Comparison of ENCODE assay signal across 8 mouse cellular contexts in genomic region chr11:75172151-75173094, GRCm38 (mm10). TPM values are rescaled to one million over a fixed set of nuclear protein-coding genes. Genes with fewer than 3 reads are reported as not detected.
DNase-seq lines count a peak whose midpoint lies in the region; ATAC-seq and TF ChIP-seq lines count a peak whose summit lies in the region.

No protein-coding gene starts in this region.

- no peak for TF ChIP-seq POLR2A in heart, adult 2 months (IDR thresholded peaks at IDR 0.05; ENCODE audit: insufficient read depth, low read depth, low read length)
- TF ChIP-seq POLR2A in limb, embryonic 14.5 days (IDR thresholded peaks at IDR 0.05; ENCODE audit: borderline replicate concordance, extremely low read depth, insufficient read depth, insufficient read length), result no peak
- TF ChIP-seq POLR2A in olfactory bulb, adult 2 months (IDR thresholded peaks at IDR 0.05; ENCODE audit: insufficient read depth, low read depth, low read length), result peak; percentile 75

- peak in 1 of 2 experiments; percentile 35 for DNase-seq in heart, adult 2 months
- DNase-seq in heart, postnatal 36 days, result no peak
- peak; percentile 71 for DNase-seq in cerebellum, adult 11-12 months
- peak; percentile 23 for DNase-seq in limb, embryonic 14.5 days (ENCODE audit: low spot score)
- no peak for DNase-seq in urinary bladder, adult 18-20 months (ENCODE audit: low spot score in 2 of 2)

- H3K4me3 ChIP-seq in heart, adult 2 months, result peak overlapping the region; percentile 68
- peak overlapping the region; percentile 85 for H3K4me3 ChIP-seq in E14TG2a.4 (replicated peaks; ENCODE audit: low read length)
- peak overlapping the region; percentile 56 to 66 for H3K4me3 ChIP-seq in heart, embryonic 14.5 days (ENCODE audit: control insufficient read depth in 1 of 2, insufficient read depth in 1 of 2, low read depth in 1 of 2, low read length in 2 of 2)
- peak overlapping the region; percentile 64 for H3K4me3 ChIP-seq in limb, embryonic 14.5 days (replicated peaks; ENCODE audit: low read length)
- H3K4me3 ChIP-seq in olfactory bulb, adult 2 months (ENCODE audit: insufficient read depth, low read depth, low read length), result peak overlapping the region; percentile 67

- H3K9me3 ChIP-seq in E14TG2a.4 (ENCODE audit: low read length), result no peaks in the 10 kb centered on the region
- no peaks in the 10 kb centered on the region for H3K9me3 ChIP-seq in heart, embryonic 14.5 days (ENCODE audit: control insufficient read depth, low read length)
- H3K9me3 ChIP-seq in limb, embryonic 14.5 days (ENCODE audit: control insufficient read depth, low read length), result no peaks in the 10 kb centered on the region

- WGBS in heart, adult 2 months, result 1% methylated on average over 74 of the region's 75 CpGs
- under 1% methylated on average over 72 of the region's 75 CpGs for WGBS in heart, embryonic 14.5 days
- WGBS in limb, embryonic 14.5 days, result 2% methylated on average over 59 of the region's 75 CpGs
- under 1% methylated on average over 73 of the region's 75 CpGs for WGBS in olfactory bulb, adult 2 months

- H3K4me2 ChIP-seq in heart, embryonic 14.5 days (ENCODE audit: low read length), result peak overlapping the region; percentile 93
- peak overlapping the region; percentile 89 for H3K4me2 ChIP-seq in limb, embryonic 14.5 days (replicated peaks; ENCODE audit: low read depth, low read length, severe bottlenecking)

- TF ChIP-seq EP300 in heart, adult 2 months (IDR thresholded peaks at IDR 0.05; ENCODE audit: insufficient read depth, low read depth, low read length), result no peak

- TF ChIP-seq CTCF in heart, adult 2 months (IDR thresholded peaks at IDR 0.05), result no peak
- no peak for TF ChIP-seq CTCF in E14TG2a.4 (conservative IDR thresholded peaks at IDR 0.05; ENCODE audit: low read length)
- no peak for TF ChIP-seq CTCF in olfactory bulb, adult 2 months (IDR thresholded peaks at IDR 0.05; ENCODE audit: insufficient read depth, low read depth, low read length)

- H3K9ac ChIP-seq in heart, adult 2 months (ENCODE audit: low read depth, low read length), result peak overlapping the region; percentile 46
- H3K9ac ChIP-seq in heart, embryonic 14.5 days (ENCODE audit: low read length), result peak overlapping the region; percentile 27
- peak overlapping the region; percentile 14 for H3K9ac ChIP-seq in limb, embryonic 14.5 days (ENCODE audit: low read depth, low read length, severe bottlenecking)

- no peak for ATAC-seq in heart, embryonic 14.5 days (ENCODE audit: insufficient number of reproducible peaks, insufficient read depth, low FRiP score, low read depth)
- no peak for ATAC-seq in limb, embryonic 14.5 days (ENCODE audit: low FRiP score, low read depth)

- H3K4me1 ChIP-seq in heart, adult 2 months (ENCODE audit: control insufficient read depth, insufficient read depth, low read length), result peaks cover 7% of the 10 kb centered on the region; the same call in 1 of the 2 replicates
- peaks cover 51% of the 10 kb centered on the region for H3K4me1 ChIP-seq in E14TG2a.4 (replicated peaks; ENCODE audit: low read depth, low read length)
- peaks cover 8 to 47% of the 10 kb centered on the region in 2 experiments; a peak in 3 of 4 replicates for H3K4me1 ChIP-seq in heart, embryonic 14.5 days (ENCODE audit: control insufficient read depth in 2 of 2, insufficient read depth in 2 of 2, low read length in 2 of 2)
- H3K4me1 ChIP-seq in limb, embryonic 14.5 days (ENCODE audit: control insufficient read depth, insufficient read depth, low read length), result peaks cover 27% of the 10 kb centered on the region
- H3K4me1 ChIP-seq in olfactory bulb, adult 2 months (ENCODE audit: control insufficient read depth, insufficient read depth, low read length), result peaks cover 26% of the 10 kb centered on the region

- intact Hi-C loops in heart, adult 2 months (cut with DNase I), result no loop called here
- intact Hi-C loops in heart, postnatal 36 days (cut with DNase I), result no loop called here

- H3K79me2 ChIP-seq in heart, adult 2 months (replicated peaks; ENCODE audit: control insufficient read depth, insufficient read depth, low read length), result no peaks in the 10 kb centered on the region

- H3K27ac ChIP-seq in heart, adult 2 months, result no peak overlapping the region
- H3K27ac ChIP-seq in heart, embryonic 14.5 days (replicated peaks in 1 of 2; ENCODE audit: control insufficient read depth in 1 of 2, insufficient read depth in 1 of 2, low read depth in 2 of 2, low read length in 2 of 2), result no peak overlapping the region
- no peak overlapping the region for H3K27ac ChIP-seq in limb, embryonic 14.5 days (replicated peaks; ENCODE audit: low read depth, low read length)
- H3K27ac ChIP-seq in olfactory bulb, adult 2 months (ENCODE audit: insufficient read depth, low read depth, low read length), result peak overlapping the region; percentile 69; the same call in 1 of the 2 replicates

- no peaks in the 10 kb centered on the region for H3K27me3 ChIP-seq in heart, adult 2 months (ENCODE audit: control insufficient read depth, insufficient read depth, low read length)
- peaks cover 76% of the 10 kb centered on the region for H3K27me3 ChIP-seq in E14TG2a.4 (ENCODE audit: insufficient read depth, low read length)
- peaks cover 48% of the 10 kb centered on the region for H3K27me3 ChIP-seq in heart, embryonic 14.5 days (ENCODE audit: control insufficient read depth, insufficient read depth, low read length)
- peaks cover 61% of the 10 kb centered on the region for H3K27me3 ChIP-seq in limb, embryonic 14.5 days (ENCODE audit: control insufficient read depth, insufficient read depth, low read length)

- H3K36me3 ChIP-seq in heart, adult 2 months (ENCODE audit: control insufficient read depth, insufficient read depth, low read length), result no peaks in the 10 kb centered on the region
- H3K36me3 ChIP-seq in E14TG2a.4 (ENCODE audit: insufficient read depth, low read length), result peaks cover 20% of the 10 kb centered on the region
- H3K36me3 ChIP-seq in heart, embryonic 14.5 days (ENCODE audit: control insufficient read depth, insufficient read depth, low read length), result peaks cover 17% of the 10 kb centered on the region
- H3K36me3 ChIP-seq in limb, embryonic 14.5 days (ENCODE audit: control insufficient read depth, insufficient read depth, low read length), result peaks cover 8% of the 10 kb centered on the region

RNA-seq across cellular contexts. Expression of gene Hic1, which starts 3.1 kb away (rescaled TPM):
- 10 to 100 TPM; 12.6 to 13.6 TPM for total RNA-seq in heart, adult 2 months (2021)
- polyA plus RNA-seq in heart, adult 2 months (2012; rRNA removed), result 15.5 and 19.6 TPM in 2 replicates
- total RNA-seq in heart, postnatal 36 days (2021), result 10 to 100 TPM; 14.8 to 22.8 TPM
- 6.4 and 6.8 TPM in 2 replicates for polyA plus RNA-seq in heart, embryonic 14.5 days (2014; fragmentation: Nextera tagmentation; extraction: Ambion mirVana)
- polyA plus RNA-seq in limb, embryonic 14.5 days (2012; rRNA removed), result 90.8 and 125 TPM in 2 replicates
- polyA plus RNA-seq in limb, embryonic 14.5 days (2014; fragmentation: Nextera tagmentation; extraction: Ambion mirVana), result 21.4 and 24.6 TPM in 2 replicates
- polyA plus RNA-seq in olfactory bulb, adult 2 months (2012; ENCODE audit: insufficient read depth, insufficient read length, low replicate concordance, missing spikeins), result not detected in 2 replicates

RNA-seq across cellular contexts. Expression of gene Ovca2, which starts 6.2 kb away (rescaled TPM):
- total RNA-seq in heart, adult 2 months (2021), result 1 to 10 TPM; 5.7 to 6.1 TPM
- 11.1 and 16.7 TPM in 2 replicates for polyA plus RNA-seq in heart, adult 2 months (2012; rRNA removed)
- total RNA-seq in heart, postnatal 36 days (2021), result 1 to 10 TPM; 5.3 to 7.2 TPM
- polyA plus RNA-seq in heart, embryonic 14.5 days (2014; fragmentation: Nextera tagmentation; extraction: Ambion mirVana), result 19.4 and 19.7 TPM in 2 replicates
- polyA plus RNA-seq in limb, embryonic 14.5 days (2012; rRNA removed), result 22.5 and 25.0 TPM in 2 replicates
- polyA plus RNA-seq in limb, embryonic 14.5 days (2014; fragmentation: Nextera tagmentation; extraction: Ambion mirVana), result 29.8 and 30.3 TPM in 2 replicates
- polyA plus RNA-seq in olfactory bulb, adult 2 months (2012; ENCODE audit: insufficient read depth, insufficient read length, low replicate concordance, missing spikeins), result not detected in 2 replicates

RNA-seq across cellular contexts. Expression of gene Dph1, which starts 18.6 kb away (rescaled TPM):
- 10 to 100 TPM in 1 of 2 experiments, 1 to 10 TPM in 1; 8.5 to 11.6 TPM for total RNA-seq in heart, adult 2 months (2021)
- 21.7 and 32.9 TPM in 2 replicates for polyA plus RNA-seq in heart, adult 2 months (2012; rRNA removed)
- total RNA-seq in heart, postnatal 36 days (2021), result 1 to 10 TPM; 9.0 to 9.7 TPM
- polyA plus RNA-seq in heart, embryonic 14.5 days (2014; fragmentation: Nextera tagmentation; extraction: Ambion mirVana), result 23.1 and 23.7 TPM in 2 replicates
- polyA plus RNA-seq in limb, embryonic 14.5 days (2012; rRNA removed), result 30.0 and 46.6 TPM in 2 replicates
- polyA plus RNA-seq in limb, embryonic 14.5 days (2014; fragmentation: Nextera tagmentation; extraction: Ambion mirVana), result 23.1 and 25.5 TPM in 2 replicates
- not detected in 2 replicates for polyA plus RNA-seq in olfactory bulb, adult 2 months (2012; ENCODE audit: insufficient read depth, insufficient read length, low replicate concordance, missing spikeins)

RNA-seq across cellular contexts. Expression of gene Rtn4rl1, which starts 21.2 kb away (rescaled TPM):
- total RNA-seq in heart, adult 2 months (2021), result 1 to 10 TPM; 8.4 to 9.4 TPM
- polyA plus RNA-seq in heart, adult 2 months (2012; rRNA removed), result 7.5 and 10.4 TPM in 2 replicates
- total RNA-seq in heart, postnatal 36 days (2021), result 10 to 100 TPM in 1 of 2 experiments, 1 to 10 TPM in 1; 6.0 to 10.0 TPM
- 17.0 and 17.3 TPM in 2 replicates for polyA plus RNA-seq in heart, embryonic 14.5 days (2014; fragmentation: Nextera tagmentation; extraction: Ambion mirVana)
- polyA plus RNA-seq in limb, embryonic 14.5 days (2012; rRNA removed), result 3.4 and 3.9 TPM in 2 replicates
- 4.4 and 5.3 TPM in 2 replicates for polyA plus RNA-seq in limb, embryonic 14.5 days (2014; fragmentation: Nextera tagmentation; extraction: Ambion mirVana)
- not detected in 2 replicates for polyA plus RNA-seq in olfactory bulb, adult 2 months (2012; ENCODE audit: insufficient read depth, insufficient read length, low replicate concordance, missing spikeins)

Comparison
In these comparisons a context has a peak if more than half of its experiments do, and no peak if none do; other contexts are left out.
1. DNase-seq: peak in cerebellum, adult 11-12 months (single experiment) and limb, embryonic 14.5 days (single experiment); none in heart, postnatal 36 days (0 of 2) and urinary bladder, adult 18-20 months (0 of 2).
2. RNA of gene Ovca2, which starts 6.2 kb away (polyA plus RNA-seq): 22.5 to 30.3 TPM in limb, embryonic 14.5 days, 19.4 to 19.7 TPM in heart, embryonic 14.5 days and 11.1 to 16.7 TPM in heart, adult 2 months; not detected in olfactory bulb, adult 2 months; every median in the first group is over 10 times any median in the second.
3. RNA of gene Dph1, which starts 18.6 kb away (polyA plus RNA-seq): 23.1 to 46.6 TPM in limb, embryonic 14.5 days, 23.1 to 23.7 TPM in heart, embryonic 14.5 days and 21.7 to 32.9 TPM in heart, adult 2 months; not detected in olfactory bulb, adult 2 months; every median in the first group is over 10 times any median in the second.
4. Peak in every context shown above with its lines, with median percentiles within 50 percentile points of each other: H3K4me3 ChIP-seq and H3K9ac ChIP-seq.